Mouse (Mus musculus): ENCODE measurements around the gene Wdr43. TPM values are rescaled to one million over a fixed set of nuclear protein-coding genes. Genes with fewer than 3 reads are reported as not detected.
A peak's percentile ranks its signal among the peaks of the same experiment; 100 is the strongest.

Gene Wdr43
- polyA plus RNA-seq, 1 experiment from 2014 or later: 20.6 TPM

- H3K4me2 ChIP-seq (replicated peaks; ENCODE audit: low read depth, low read length): no peak overlapping the region
- H3K4me3 ChIP-seq (ENCODE audit: low read depth, low read length): no peak overlapping the region
- DNase-seq (ENCODE audit: low spot score) (peak; percentile 57), ATAC-seq (no peak)
- H3K36me3 ChIP-seq (ENCODE audit: insufficient read depth, low read length): no peaks in the 10 kb centered on the region
- peaks cover 8% of the 10 kb centered on the region; the same call in 1 of the 2 replicates for H3K4me1 ChIP-seq (ENCODE audit: insufficient read depth, low read depth, low read length)
- TF ChIP-seq EP300 (IDR thresholded peaks at IDR 0.05): no peak
- TF ChIP-seq CTCF (IDR thresholded peaks at IDR 0.05): no peak
- WGBS: 50% methylated on average over 5 of the region's 5 CpGs
- no peaks in the 10 kb centered on the region for H3K9me3 ChIP-seq (ENCODE audit: low read length)
- H3K9ac ChIP-seq (replicated peaks; ENCODE audit: low read depth): no peak overlapping the region
- H3K27me3 ChIP-seq (replicated peaks; ENCODE audit: insufficient read depth, low read length): no peaks in the 10 kb centered on the region
- H3K27ac ChIP-seq (ENCODE audit: low read length): no peak overlapping the region
These were observed 77.6 kb downstream of the Wdr43 start for GRCm38 (mm10) chr17:71693313-71693712.

DNA sequence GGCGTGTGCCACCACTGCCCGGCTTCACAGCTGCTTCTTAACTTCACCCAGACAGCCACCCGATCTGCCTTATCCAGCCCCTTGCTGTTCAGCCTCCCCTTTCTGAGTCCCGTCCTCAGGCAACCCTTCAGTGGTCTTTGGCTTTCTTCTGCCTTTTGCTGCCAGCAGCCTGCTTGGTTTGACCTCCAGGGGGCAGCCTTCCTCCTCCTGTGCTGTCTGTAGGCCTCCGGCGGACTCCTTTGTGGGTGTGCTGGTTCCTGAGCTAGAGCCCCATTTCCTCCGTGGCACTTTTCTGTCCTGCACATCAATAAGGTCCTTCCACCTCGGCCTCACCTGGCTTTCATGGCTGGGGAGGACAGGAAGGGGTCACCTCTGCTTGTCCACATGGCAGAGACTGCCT, 78.1 kb downstream of the Wdr43 start:
- no peaks in the 10 kb centered on the region for H3K9me3 ChIP-seq (ENCODE audit: low read length)
- no peak overlapping the region for H3K4me3 ChIP-seq (ENCODE audit: low read depth, low read length)
- H3K27ac ChIP-seq (ENCODE audit: low read length): no peak overlapping the region
- no peaks in the 10 kb centered on the region for H3K27me3 ChIP-seq (replicated peaks; ENCODE audit: insufficient read depth, low read length)
- ATAC-seq: no peak
- WGBS: 56% methylated on average over 8 of the region's 8 CpGs
- no peak overlapping the region for H3K4me2 ChIP-seq (replicated peaks; ENCODE audit: low read depth, low read length)
- H3K36me3 ChIP-seq (ENCODE audit: insufficient read depth, low read length): no peaks in the 10 kb centered on the region
- TF ChIP-seq CTCF (IDR thresholded peaks at IDR 0.05) (peak; percentile 57), EP300 (IDR thresholded peaks at IDR 0.05) (no peak)
- H3K9ac ChIP-seq (replicated peaks; ENCODE audit: low read depth): no peak overlapping the region
- peaks cover 8% of the 10 kb centered on the region; the same call in 1 of the 2 replicates for H3K4me1 ChIP-seq (ENCODE audit: insufficient read depth, low read depth, low read length)
- DNase-seq (ENCODE audit: low spot score): no peak

DNA sequence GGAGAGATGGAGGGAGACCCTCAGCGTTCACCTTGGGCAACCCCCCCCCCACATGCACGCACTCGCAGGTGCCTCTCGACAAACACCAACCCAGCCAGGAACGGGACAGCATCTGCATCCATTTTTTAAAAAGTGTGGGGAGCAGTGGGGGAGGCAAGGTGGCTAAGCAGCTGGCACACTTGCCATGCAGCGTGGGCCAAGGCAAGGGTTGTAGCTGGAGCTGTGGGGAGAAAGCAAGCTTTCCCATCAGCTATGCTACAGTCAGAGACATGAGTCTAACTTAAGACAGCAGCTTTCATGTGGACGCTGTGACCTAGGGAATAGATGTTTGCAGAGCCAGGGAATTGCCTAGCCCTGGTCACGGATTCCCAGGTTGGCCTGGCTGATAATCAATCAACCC, 79.5 kb downstream of the Wdr43 start:
- H3K9ac ChIP-seq (replicated peaks; ENCODE audit: low read depth): no peak overlapping the region
- no peaks in the 10 kb centered on the region for H3K36me3 ChIP-seq (ENCODE audit: insufficient read depth, low read length)
- TF ChIP-seq EP300 (IDR thresholded peaks at IDR 0.05) (no peak), CTCF (IDR thresholded peaks at IDR 0.05) (no peak)
- no peaks in the 10 kb centered on the region for H3K27me3 ChIP-seq (replicated peaks; ENCODE audit: insufficient read depth, low read length)
- 85% methylated on average over 8 of the region's 8 CpGs for WGBS
- no peaks in the 10 kb centered on the region for H3K9me3 ChIP-seq (ENCODE audit: low read length)
- H3K27ac ChIP-seq (ENCODE audit: low read length): no peak overlapping the region
- ATAC-seq (no peak), DNase-seq (ENCODE audit: low spot score) (no peak)
- H3K4me1 ChIP-seq (ENCODE audit: insufficient read depth, low read depth, low read length): peaks cover 8% of the 10 kb centered on the region; the same call in 1 of the 2 replicates
- H3K4me2 ChIP-seq (replicated peaks; ENCODE audit: low read depth, low read length): no peak overlapping the region
- no peak overlapping the region for H3K4me3 ChIP-seq (ENCODE audit: low read depth, low read length)

- no peaks in the 10 kb centered on the region for H3K9me3 ChIP-seq (ENCODE audit: low read length)
- H3K4me3 ChIP-seq (ENCODE audit: low read depth, low read length): no peak overlapping the region
- no peak for ATAC-seq
- H3K4me1 ChIP-seq (ENCODE audit: insufficient read depth, low read depth, low read length): 0 out of 2 replicates have a peak, but pooled peaks cover 5% of the 10 kb centered on the region
- H3K36me3 ChIP-seq (ENCODE audit: insufficient read depth, low read length): no peaks in the 10 kb centered on the region
- no peak overlapping the region for H3K27ac ChIP-seq (ENCODE audit: low read length)
- H3K27me3 ChIP-seq (replicated peaks; ENCODE audit: insufficient read depth, low read length): no peaks in the 10 kb centered on the region
- 74% methylated on average over 15 of the region's 15 CpGs for WGBS
- no peak for DNase-seq (ENCODE audit: low spot score)
- no peak overlapping the region for H3K4me2 ChIP-seq (replicated peaks; ENCODE audit: low read depth, low read length)
- no peak for TF ChIP-seq CTCF (IDR thresholded peaks at IDR 0.05)
- no peak overlapping the region for H3K9ac ChIP-seq (replicated peaks; ENCODE audit: low read depth)
These were observed 80.1 kb downstream of the Wdr43 start for GRCm38 (mm10) chr17:71695716-71696315.

DNA sequence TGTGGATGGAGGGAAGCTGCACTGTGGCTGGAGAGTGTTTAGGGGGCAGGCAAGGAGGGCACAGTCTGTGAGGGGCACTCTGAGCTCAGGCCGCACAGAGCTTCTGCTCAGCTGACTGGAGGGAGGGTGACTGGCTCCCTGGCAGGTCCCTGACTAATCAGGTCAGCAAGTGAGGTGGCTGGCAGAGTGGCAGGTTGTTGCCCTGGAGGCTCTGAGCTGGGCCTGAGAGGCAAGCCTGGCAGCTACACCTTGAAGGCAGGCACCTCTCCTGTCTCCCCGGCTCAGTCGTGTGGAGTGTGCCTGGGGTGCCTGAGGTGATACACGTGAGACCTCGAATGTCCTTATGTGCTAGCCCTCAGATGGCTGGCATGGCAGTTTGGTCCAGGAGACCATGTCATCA, 80.7 kb downstream of the Wdr43 start:
- Histone ChIP-seq H3K27me3 (replicated peaks; ENCODE audit: insufficient read depth, low read length) (no peaks in the 10 kb centered on the region), H3K36me3 (ENCODE audit: insufficient read depth, low read length) (no peaks in the 10 kb centered on the region), H3K9me3 (ENCODE audit: low read length) (no peaks in the 10 kb centered on the region), H3K9ac (replicated peaks; ENCODE audit: low read depth) (no peak overlapping the region), H3K4me1 (ENCODE audit: insufficient read depth, low read depth, low read length) (0 out of 2 replicates have a peak, but pooled peaks cover 2% of the 10 kb centered on the region), H3K4me2 (replicated peaks; ENCODE audit: low read depth, low read length) (no peak overlapping the region), H3K4me3 (ENCODE audit: low read depth, low read length) (no peak overlapping the region), H3K27ac (ENCODE audit: low read length) (no peak overlapping the region)
- WGBS: 79% methylated on average over 5 of the region's 5 CpGs
- no peak for TF ChIP-seq CTCF (IDR thresholded peaks at IDR 0.05)
- TF ChIP-seq EP300 (IDR thresholded peaks at IDR 0.05): no peak
- ATAC-seq: no peak
- DNase-seq (ENCODE audit: low spot score): no peak

DNA sequence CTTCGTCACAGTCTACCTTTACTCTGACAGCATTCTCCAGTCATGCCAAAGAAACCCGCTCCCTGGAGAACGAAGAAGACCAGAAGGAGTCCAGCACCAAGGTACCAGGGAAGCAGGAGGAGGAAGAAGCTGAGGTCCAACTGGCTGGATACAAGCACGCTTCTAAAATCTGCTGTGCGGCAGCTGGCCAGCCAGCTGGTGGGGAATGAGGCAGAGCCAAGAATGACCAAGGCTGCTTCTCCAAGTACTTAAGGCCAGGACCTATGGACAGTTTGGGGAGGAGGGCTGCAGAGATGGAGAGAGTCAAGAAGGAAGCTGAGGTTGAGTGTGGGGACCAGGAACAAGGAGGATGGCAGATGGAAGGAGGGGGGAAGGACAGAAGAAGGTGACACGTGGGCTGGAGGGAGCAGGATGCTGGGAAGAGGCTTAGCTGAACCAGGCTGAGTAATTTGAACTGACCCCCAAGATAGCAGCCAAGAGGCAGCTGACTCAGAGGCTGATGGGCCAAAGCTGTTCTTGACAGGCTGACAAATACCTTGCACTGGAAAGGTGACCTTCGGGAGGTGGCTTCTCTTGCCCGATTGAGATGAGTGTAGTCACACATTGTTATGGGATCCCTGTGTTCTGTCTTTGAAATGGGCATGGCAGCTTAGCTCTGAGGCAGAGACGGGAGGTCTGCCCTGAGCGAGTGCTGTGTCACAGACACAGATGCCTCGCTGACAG, 82.4 kb downstream of the Wdr43 start:
- Histone ChIP-seq H3K27me3 (replicated peaks; ENCODE audit: insufficient read depth, low read length) (no peaks in the 10 kb centered on the region), H3K4me2 (replicated peaks; ENCODE audit: low read depth, low read length) (no peak overlapping the region), H3K9ac (replicated peaks; ENCODE audit: low read depth) (no peak overlapping the region), H3K9me3 (ENCODE audit: low read length) (no peaks in the 10 kb centered on the region), H3K27ac (ENCODE audit: low read length) (no peak overlapping the region), H3K4me3 (ENCODE audit: low read depth, low read length) (no peak overlapping the region), H3K36me3 (ENCODE audit: insufficient read depth, low read length) (no peaks in the 10 kb centered on the region), H3K4me1 (ENCODE audit: insufficient read depth, low read depth, low read length) (no peaks in the 10 kb centered on the region)
- TF ChIP-seq EP300 (IDR thresholded peaks at IDR 0.05): no peak
- TF ChIP-seq CTCF (IDR thresholded peaks at IDR 0.05): no peak
- ATAC-seq (peak; percentile 65), DNase-seq (ENCODE audit: low spot score) (peak; percentile 65)
- 55% methylated on average over 11 of the region's 11 CpGs for WGBS

Data from lung, postnatal 0 days (tissue).